Mouse (Mus musculus) megakaryocyte, embryonic 14.5 days (primary cell): ENCODE measurements at regions not wholly inside any gene's neighbourhood (a gene's known extent, or its start where the extent isn't known, plus 50 kb on each side); places are given as distances from the start of the nearest gene placed in this dataset.
"Not testable (repeated sequence)": the region's sequence is repeated elsewhere in the genome, so short reads cannot be mapped to it uniquely, and the experiment has no call there.

ENCODE experiments used
- FLI1 ChIP-seq: IDR thresholded peaks from 2 replicates; pipeline ENCODE4 v1.6.1; 2012; ENCODE audit warnings: low read length, inconsistent platforms, mixed read lengths
- GATA1 ChIP-seq: IDR thresholded peaks from 3 replicates; pipeline ENCODE4 v1.6.1; 2012; ENCODE audit warnings: mixed read lengths, low read length, inconsistent platforms, borderline replicate concordance

DNA sequence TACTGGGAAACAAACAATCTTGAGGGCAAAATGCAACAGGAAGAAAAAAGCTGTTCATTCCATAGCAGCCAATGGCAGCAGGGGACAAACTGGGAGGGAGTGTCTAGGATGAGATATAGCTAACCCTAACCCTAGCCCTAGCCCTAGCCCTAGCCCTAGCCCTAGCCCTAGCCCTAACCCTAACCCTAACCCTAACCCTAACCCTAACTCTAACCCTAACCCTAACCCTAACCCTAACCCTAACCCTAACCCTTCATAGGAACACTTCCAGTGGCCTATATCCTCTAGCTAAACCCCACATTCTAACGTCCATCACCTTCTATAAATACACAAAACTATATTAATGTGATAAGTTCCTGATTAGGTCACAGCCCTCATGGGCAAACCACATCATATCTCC lies 567.4 kb downstream of the Isl1 start:
- not testable (repeated sequence) for TF ChIP-seq GATA1, FLI1
